Mouse (Mus musculus) right cerebral cortex, postnatal 4 days (tissue): Measurements from ENCODE around the gene Bcas3.

ENCODE experiments used
- DNase-seq: peaks from one replicate; pipeline ENCODE4 v3.0.0-alpha.2; 2022

The Bcas3 gene

GRCm38 (mm10) chr11:85811676-85812075 lies 458.7 kb downstream of the Bcas3 start:
- DNase-seq, result no peak

- no peak for DNase-seq
Measured at GRCm38 (mm10) chr11:85812201-85812966, 459.4 kb downstream of the Bcas3 start.

DNA sequence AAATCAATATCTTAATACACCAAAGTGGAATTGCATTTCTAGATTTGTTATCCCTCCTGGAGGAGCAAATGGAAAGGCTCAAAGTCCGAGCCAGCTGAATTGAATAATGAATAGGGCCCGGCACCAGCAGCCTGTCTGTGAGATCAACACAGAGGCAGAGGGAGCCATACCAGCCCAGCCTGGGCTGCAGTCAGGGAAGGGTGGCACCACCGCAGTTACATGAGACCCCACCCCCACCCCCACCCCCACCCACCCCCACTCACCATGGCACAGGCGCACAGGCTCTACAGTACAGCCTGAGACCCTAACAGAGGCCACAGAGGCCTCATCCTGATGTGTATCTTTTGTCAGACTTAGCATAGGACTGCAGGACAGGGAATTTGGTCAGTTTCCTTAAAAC lies 461.7 kb downstream of the Bcas3 start:
- DNase-seq, result no peak

DNA sequence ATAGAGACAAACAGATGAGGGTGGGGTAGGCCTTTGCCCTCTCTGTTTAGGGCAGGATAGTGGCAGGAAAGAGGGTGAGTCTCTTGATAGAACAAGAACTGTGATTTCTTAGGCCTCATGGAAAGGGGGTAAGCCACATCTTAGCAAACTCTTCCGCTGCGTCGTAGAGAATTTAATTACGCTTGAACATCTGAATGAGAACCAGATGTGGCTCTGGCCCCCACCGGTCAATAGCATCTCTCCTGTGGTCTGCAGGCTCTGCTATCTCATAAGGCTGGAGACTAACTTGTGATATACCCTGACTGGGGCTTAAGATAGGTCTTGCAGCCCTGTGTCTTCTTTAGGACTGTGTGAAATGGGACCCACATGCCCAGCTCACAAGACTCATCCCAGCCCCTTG lies 463.5 kb downstream of the Bcas3 start:
- DNase-seq, result no peak

DNA sequence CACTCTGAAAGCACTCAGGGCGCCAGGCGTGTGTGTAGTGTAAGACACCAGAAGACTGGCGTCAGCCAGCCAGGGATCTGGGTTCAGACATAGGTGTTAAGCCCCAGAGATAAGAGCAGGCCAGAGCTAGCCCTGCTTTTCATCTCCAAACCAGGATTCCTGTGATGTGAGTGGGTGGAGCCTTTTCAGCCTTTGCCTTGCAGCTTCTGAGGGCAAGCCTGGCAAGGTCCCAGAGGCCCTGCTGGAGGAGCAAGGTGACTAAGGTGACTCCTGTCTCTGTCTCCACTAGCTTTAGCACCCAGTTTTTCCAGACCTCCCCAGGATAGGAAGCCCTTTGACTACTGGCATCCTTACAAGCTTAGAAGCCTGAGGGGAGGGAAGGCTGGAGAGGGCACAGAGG lies 465.4 kb downstream of the Bcas3 start:
- no peak for DNase-seq

- DNase-seq, result no peak
Measured at GRCm38 (mm10) chr11:85820959-85821358, 468.0 kb downstream of the Bcas3 start.

DNA sequence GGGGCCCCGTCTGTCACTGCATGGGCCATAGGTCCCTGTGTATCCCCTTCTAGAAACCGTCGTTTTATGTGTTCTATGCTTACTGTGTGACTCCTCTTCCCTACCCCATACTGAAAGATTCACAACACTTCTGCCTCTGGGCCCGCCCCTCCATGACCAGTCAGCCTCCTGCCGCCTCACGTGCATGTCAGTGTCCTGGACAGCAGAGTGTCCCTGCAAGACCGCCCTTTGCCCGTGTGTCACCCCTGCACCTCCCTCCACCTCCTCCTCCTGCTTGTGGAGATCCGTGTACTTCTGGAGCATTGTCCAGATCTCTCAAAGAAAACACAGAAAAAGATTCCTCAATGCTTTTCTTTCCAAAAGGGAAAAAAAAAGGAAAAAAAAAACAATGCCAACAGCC lies 468.7 kb downstream of the Bcas3 start:
- no peak for DNase-seq

GRCm38 (mm10) chr11:85823181-85823580 lies 470.2 kb downstream of the Bcas3 start:
- DNase-seq, result peak; percentile 70

DNA sequence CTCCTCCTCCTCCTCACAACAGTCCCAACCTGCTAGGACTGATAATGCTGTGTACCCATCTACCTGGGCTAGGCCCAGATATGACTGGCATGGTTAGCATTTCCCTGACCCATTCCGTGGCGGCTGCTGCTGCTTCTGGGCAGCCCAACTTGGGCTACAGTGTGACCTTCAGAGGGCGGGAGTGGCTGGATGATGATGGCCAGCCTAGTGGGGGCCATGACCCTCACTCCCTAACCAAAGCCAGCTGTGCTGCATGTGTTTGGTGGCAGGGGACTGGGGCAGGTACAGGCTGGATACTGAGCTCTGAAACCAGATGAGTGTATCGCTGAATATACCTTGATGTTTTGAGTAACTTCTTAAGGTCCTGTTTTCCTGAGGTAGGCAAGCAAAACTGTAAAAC lies 470.8 kb downstream of the Bcas3 start:
- DNase-seq, result no peak

- no peak for DNase-seq
Measured at GRCm38 (mm10) chr11:85825031-85825430, 472.1 kb downstream of the Bcas3 start.

DNA sequence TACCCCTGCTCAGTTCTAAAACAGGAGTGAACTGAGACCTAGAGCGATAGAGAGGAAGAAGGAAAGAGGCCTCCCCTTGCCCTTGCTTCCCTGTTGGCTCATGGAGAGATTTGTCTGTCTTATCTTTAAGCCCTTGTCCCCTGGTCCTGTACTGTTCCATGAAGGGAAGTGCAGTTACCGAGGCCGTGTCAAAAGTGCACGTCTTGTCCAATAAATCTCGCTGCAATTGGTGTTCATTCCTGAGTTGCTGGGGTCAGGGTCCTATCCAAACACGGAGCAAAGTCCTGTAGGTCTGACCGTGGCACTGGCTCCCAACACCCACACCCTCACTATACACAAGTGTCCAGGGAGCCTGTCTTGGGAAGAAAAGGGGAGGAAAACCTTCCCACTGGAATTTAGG lies 472.9 kb downstream of the Bcas3 start:
- DNase-seq, result no peak

DNA sequence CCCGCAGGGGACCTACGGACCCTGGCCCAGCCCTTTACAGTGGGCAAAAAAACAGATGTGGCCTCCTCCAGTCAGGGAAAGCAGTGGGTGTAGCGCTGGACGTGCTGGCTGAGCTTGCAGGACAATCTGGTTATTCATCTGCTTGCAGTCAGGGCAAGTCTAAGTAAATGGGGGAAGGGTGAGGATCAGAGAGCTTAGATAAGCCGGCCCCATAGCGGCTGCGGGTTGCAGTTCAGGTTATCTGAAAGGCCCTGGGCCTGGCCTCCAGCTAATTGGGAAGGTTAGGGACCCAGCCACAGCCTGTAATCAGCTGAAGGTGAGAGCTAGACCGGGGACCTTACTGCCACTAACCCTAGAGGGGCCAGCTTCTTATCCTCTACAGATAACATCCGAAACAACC lies 474.4 kb downstream of the Bcas3 start:
- no peak for DNase-seq

DNA sequence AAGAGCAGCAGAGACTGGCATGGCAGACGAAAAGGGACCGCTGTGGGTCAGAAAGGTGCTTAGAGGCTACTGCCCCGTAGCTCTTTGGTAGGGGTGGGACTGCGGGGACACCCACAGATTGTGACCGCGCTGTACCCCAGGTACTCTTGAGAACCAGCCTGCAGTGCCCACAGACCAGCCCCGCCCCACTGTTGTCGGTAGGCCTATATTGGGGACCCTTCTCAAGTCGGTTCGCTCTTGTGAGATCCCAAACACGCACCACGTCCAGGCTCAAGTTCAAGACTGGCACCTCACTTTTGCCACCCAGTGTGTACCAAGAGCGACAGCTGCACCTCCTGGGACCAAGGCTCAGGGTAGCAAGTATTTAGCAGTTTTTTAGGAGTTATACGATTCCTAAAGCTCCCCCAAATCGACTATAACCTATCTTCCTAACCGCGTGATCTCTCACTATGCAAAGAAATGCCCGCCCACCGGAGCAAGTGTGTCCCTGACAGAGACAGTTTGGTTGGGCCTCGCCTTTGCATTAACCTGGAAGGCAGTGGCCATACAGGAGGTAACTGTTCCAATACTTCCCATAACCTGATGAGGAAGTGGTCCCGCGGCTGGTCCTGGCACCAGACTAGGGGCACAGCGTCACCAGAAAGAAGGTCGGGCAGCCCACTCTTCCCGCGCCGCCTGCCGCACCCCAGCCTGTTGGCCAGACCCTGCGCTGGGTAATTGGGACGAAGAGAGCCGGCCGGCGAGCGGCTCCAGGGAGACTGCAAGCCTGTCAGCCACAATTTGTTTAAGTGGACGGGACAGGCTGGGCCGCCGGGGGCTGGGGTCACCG lies 475.9 kb downstream of the Bcas3 start:
- DNase-seq, result no peak

GRCm38 (mm10) chr11:85829520-85830440 lies 476.8 kb downstream of the Bcas3 start:
- DNase-seq, result no peak

DNA sequence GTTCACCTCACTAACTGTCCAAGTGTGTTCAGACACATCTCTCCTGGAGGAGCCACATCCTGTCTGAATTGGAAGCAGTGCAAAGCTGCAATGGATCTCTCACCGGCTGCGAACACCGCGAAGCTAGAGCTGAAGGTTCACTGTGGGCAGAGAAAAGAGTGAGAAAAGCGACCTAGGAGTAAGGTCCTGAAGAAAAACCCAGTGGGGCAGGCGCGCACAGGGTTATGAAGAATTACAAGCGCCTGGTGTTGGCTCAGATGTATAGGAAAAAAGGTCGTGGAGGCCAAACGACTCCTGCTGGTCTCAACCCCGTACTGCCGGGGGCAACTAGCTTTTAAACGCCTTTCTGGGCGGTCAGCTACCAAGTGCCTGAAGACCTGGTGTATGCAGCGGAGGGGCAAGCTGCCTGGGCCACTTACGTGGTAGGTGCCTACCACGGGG lies 478.0 kb downstream of the Bcas3 start:
- no peak for DNase-seq

DNA sequence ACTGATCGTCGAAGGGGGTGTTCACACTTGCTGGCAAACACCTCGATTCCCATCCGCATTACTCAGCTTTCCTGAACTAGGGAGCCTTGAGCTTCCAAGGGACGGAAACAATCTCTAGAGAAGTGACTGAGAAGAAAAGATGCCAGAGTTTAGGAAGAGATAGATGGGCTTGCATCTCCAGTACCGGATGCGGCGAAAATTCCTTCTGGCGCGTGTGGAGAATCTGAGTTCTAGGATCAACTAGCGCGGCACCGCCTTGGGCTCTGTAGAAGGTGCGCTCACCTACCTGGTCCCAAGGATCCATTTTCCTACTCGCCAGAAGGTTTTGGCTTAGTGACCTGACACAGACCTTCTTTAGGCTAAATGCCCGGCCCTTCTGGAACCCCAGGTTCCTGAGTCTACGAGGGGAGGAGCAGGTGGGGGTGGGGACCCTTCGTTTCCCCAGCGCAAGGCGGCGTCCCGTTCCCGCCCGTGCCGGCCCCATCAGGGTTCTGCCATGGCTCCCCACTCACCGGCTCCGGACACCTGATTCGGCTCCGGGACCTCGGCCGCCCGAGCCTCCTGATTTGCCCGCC lies 478.8 kb downstream of the Bcas3 start:
- DNase-seq, result no peak

DNA sequence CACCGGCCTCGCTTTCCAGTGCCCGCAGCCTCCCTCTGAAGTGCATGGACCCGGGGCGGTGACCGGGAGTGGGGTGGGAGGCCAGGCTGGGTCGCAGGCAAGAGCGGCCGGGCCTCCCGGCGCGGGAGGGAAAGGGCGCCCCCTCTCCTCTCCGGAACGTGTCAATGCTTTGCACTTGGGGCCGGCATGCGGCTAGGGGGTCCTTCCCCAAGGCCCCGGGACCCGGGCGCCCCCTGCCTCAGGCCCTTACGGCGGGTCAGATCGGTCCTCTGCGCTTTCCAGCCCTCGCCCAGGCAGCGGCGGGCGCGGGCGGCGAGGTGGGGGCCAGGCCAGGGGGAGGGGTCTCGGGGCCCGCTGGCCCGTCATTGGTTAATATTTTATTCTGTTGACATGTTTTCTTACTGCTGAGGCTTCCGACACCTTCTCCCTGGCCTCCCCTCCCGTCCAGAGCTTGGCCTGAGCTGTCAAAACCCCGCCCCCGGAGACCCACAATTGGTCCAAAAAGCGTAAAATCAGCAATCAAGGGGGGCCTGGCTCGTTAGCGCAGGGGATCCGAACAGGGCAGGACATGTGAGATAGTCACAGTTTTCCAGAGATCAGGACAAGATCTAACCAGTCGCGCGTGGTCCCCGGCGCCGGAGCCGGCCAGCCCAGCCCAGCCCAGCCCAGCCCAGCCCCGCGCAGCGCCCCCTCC lies 479.4 kb downstream of the Bcas3 start, which contains the start of gene Tbx2:
TSS of gene Tbx2 (plus strand) at position 321 of the 694 bp plus-strand sequence.
- DNase-seq, result no peak

DNA sequence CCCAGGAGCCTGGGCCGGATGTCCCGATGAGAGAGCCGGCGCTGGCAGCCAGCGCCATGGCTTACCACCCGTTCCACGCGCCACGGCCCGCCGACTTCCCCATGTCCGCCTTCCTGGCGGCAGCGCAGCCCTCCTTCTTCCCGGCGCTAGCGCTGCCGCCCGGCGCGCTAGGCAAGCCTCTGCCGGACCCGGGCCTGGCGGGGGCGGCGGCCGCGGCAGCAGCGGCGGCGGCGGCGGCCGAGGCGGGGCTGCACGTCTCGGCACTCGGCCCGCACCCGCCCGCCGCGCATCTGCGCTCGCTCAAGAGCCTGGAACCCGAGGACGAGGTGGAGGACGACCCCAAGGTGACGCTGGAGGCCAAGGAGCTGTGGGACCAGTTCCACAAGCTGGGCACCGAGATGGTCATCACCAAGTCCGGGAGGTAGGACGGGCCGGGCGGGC lies 480.1 kb downstream of the Bcas3 start:
- no peak for DNase-seq

DNA sequence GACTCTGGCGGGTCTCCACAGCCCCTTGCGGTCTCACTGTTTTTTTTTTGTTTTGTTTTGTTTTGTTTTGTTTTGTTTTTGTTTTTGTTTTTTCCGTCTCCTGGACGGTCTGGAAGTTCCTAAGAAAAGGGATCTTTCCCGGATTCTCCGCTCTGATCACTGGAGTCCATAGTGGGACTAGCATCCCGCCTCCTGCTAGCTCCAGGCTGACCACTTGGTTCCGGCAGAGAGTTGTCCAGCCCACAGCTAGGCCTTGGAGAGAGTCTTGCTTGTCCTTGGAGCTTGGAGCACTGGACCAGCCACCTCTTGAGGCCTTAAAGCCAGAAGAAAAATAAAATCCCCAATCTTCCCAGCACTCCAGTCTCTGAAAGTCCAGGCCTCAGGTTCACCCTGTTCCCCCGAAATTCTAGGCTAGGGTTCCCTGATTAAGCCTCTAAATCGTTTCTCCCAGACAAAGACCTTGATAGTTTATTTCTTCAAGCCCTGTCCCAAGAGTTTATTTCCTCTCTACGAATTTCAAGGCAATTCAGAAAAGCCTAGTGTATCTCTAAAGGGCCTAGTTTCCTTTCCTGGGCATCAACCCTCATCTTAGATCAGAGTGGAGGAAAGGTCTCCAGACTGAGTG lies 480.9 kb downstream of the Bcas3 start:
- no peak for DNase-seq

DNA sequence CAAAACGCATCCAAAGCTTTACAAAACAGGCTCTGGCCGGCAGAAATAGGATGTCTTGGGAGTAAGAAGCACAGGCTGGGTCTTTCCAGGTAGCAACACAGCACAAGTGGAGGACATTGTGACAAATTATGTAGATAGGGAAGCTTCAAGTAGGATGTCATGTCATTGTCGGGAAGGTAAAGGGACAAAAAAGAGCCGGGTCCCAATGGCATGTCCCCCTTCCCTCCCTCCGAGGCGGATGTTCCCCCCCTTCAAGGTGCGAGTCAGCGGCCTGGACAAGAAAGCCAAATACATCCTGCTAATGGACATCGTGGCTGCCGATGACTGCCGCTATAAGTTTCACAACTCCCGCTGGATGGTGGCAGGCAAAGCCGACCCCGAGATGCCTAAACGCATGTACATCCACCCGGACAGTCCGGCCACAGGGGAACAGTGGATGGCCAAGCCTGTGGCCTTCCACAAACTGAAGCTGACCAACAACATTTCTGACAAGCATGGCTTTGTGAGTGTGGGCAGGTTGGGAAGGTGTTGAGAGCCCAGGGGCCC lies 481.5 kb downstream of the Bcas3 start:
- no peak for DNase-seq
